Comparison of ENCODE assay signal across 11 mouse cellular contexts in the genomic region with DNA sequence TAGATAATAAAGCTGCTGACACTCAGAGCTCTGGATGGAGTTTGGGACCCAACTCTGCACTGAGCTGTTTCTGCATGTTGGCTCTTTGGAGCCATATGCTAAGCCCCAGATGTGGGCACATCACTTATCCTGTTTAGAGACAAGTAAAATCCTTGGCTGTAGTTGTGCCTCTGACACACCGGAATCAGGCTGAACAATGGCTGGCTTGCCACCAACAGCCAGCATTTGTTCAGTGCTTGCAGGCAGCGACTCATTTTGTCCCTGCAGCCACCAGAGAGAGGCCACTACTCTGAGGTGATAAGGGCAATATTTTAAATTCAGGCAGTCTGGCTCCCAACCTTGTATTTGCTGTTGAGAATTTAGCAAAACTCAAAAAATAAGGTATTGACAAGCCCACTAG. TPM values are rescaled to one million over a fixed set of nuclear protein-coding genes. Genes with fewer than 3 reads are reported as not detected.
DNase-seq lines count a peak whose midpoint lies in the region; ATAC-seq lines count a peak whose summit lies in the region.
"Had no signal": no experiment of that assay in that cellular context is flagged by ENCODE, and none has a peak within 500 bp of the region (broad histone marks: within the 10 kb centered on the region; RNA-seq: fewer than 3 reads in every experiment).

No protein-coding gene starts in this region.

- no peak overlapping the region for H3K4me2 ChIP-seq in heart, embryonic 12.5 days
- H3K4me2 ChIP-seq in heart, embryonic 15.5 days = no peak overlapping the region
- no peak overlapping the region for H3K4me2 ChIP-seq in kidney, embryonic 16.5 days (replicated peaks; ENCODE audit: low read depth, low read length)
- H3K4me2 ChIP-seq: hindbrain, embryonic 14.5 days had no signal

- H3K9ac ChIP-seq in heart, embryonic 12.5 days = no peak overlapping the region
- H3K9ac ChIP-seq in heart, embryonic 15.5 days = no peak overlapping the region
- H3K9ac ChIP-seq in kidney, embryonic 16.5 days (replicated peaks; ENCODE audit: low read length) = no peak overlapping the region
- H3K9ac ChIP-seq: hindbrain, embryonic 14.5 days had no signal

- no peaks in the 10 kb centered on the region for H3K36me3 ChIP-seq in heart, embryonic 12.5 days
- no peaks in the 10 kb centered on the region for H3K36me3 ChIP-seq in heart, embryonic 15.5 days
- H3K36me3 ChIP-seq in kidney, embryonic 16.5 days (ENCODE audit: insufficient read depth, low read length) = no peaks in the 10 kb centered on the region

- no peak for ATAC-seq in heart, embryonic 12.5 days (ENCODE audit: insufficient number of reproducible peaks, low FRiP score)
- no peak for ATAC-seq in heart, embryonic 15.5 days (replicated peaks; ENCODE audit: insufficient number of reproducible peaks, insufficient read depth, low FRiP score, low read depth)
- no peak for ATAC-seq in kidney, embryonic 16.5 days (ENCODE audit: low FRiP score, low TSS enrichment)
- ATAC-seq in erythroid progenitor cell, adult 5-6 weeks (replicated peaks; ENCODE audit: low FRiP score, poor library complexity, severe bottlenecking) = no peak

- peaks cover 2% of the 10 kb centered on the region for H3K4me1 ChIP-seq in heart, embryonic 12.5 days (replicated peaks)
- peaks cover 13% of the 10 kb centered on the region for H3K4me1 ChIP-seq in heart, embryonic 15.5 days (replicated peaks)
- H3K4me1 ChIP-seq in kidney, embryonic 16.5 days (ENCODE audit: insufficient read depth, low read length) = no peaks in the 10 kb centered on the region; the same call in 1 of the 2 replicates

- peak; percentile 67 to 84 for DNase-seq in heart, adult 18-20 months
- peak; percentile 79 for DNase-seq in lung, postnatal 10 days
- no peak for DNase-seq in ovary, adult 18-20 months (ENCODE audit: low spot score)
- DNase-seq in gastrocnemius, postnatal 10 days = no peak
- DNase-seq: cerebellum, postnatal 25 days had no signal

- no peaks in the 10 kb centered on the region for H3K9me3 ChIP-seq in heart, embryonic 12.5 days (replicated peaks)
- no peaks in the 10 kb centered on the region for H3K9me3 ChIP-seq in heart, embryonic 15.5 days (replicated peaks)
- H3K9me3 ChIP-seq in kidney, embryonic 16.5 days (ENCODE audit: low read length) = no peaks in the 10 kb centered on the region
- H3K9me3 ChIP-seq: megakaryocyte, embryonic 14.5 days had no signal

- no peak overlapping the region for H3K4me3 ChIP-seq in heart, embryonic 12.5 days
- H3K4me3 ChIP-seq in heart, embryonic 15.5 days = no peak overlapping the region
- H3K4me3 ChIP-seq in kidney, embryonic 16.5 days (ENCODE audit: low read length) = no peak overlapping the region
- H3K4me3 ChIP-seq: megakaryocyte, embryonic 14.5 days had no signal

- no peak overlapping the region for H3K27ac ChIP-seq in heart, embryonic 12.5 days (ENCODE audit: poor library complexity, severe bottlenecking)
- H3K27ac ChIP-seq in heart, embryonic 15.5 days = peak overlapping the region; percentile 41; the same call in 1 of the 2 replicates
- H3K27ac ChIP-seq in kidney, embryonic 16.5 days (ENCODE audit: low read length) = peak overlapping the region; percentile 39; the same call in 1 of the 2 replicates
- H3K27ac ChIP-seq: hindbrain, embryonic 14.5 days had no signal

- H3K27me3 ChIP-seq in heart, embryonic 12.5 days (replicated peaks) = no peaks in the 10 kb centered on the region
- H3K27me3 ChIP-seq in heart, embryonic 15.5 days = no peaks in the 10 kb centered on the region
- no peaks in the 10 kb centered on the region for H3K27me3 ChIP-seq in kidney, embryonic 16.5 days (ENCODE audit: insufficient read depth, low read length)

- WGBS in heart, embryonic 12.5 days = 45% methylated on average over 2 of the region's 2 CpGs
- 44% methylated on average over 2 of the region's 2 CpGs for WGBS in heart, embryonic 15.5 days
- 63% methylated on average over 2 of the region's 2 CpGs for WGBS in kidney, embryonic 16.5 days

RNA-seq across cellular contexts. Expression of a gene that starts 58.2 kb away (rescaled TPM):
- 10 to 100 TPM; 14.3 to 16.4 TPM for total RNA-seq in heart, adult 18-20 months (2021)
- polyA plus RNA-seq in heart, embryonic 12.5 days (2016; fragmentation: Nextera tagmentation; extraction: Ambion mirVana) = 23.5 and 23.6 TPM in 2 replicates
- polyA plus RNA-seq in heart, embryonic 15.5 days (2015; fragmentation: Nextera tagmentation; extraction: Ambion mirVana) = 21.3 and 22.6 TPM in 2 replicates
- 23.1 and 24.3 TPM in 2 replicates for polyA plus RNA-seq in kidney, embryonic 16.5 days (2015; fragmentation: Nextera tagmentation; extraction: Ambion mirVana)
- 1.7 and 2.5 TPM in 2 replicates for total RNA-seq in erythroid progenitor cell, adult 5-6 weeks (2015; ENCODE audit: low replicate concordance)
- total RNA-seq in erythroid progenitor cell, adult 5-6 weeks (2017; ENCODE audit: low replicate concordance) = 1.8 and 3.6 TPM in 2 replicates
- 10 to 100 TPM in 1 of 2 experiments, 1 to 10 TPM in 1; 9.6 to 11.7 TPM for total RNA-seq in gastrocnemius, postnatal 10 days (2021)

Comparison
In these comparisons a context has a peak if more than half of its experiments do, and no peak if none do; other contexts are left out.
1. DNase-seq: peak in heart, adult 18-20 months (2 of 2) and lung, postnatal 10 days (single experiment); none in ovary, adult 18-20 months (single experiment) and gastrocnemius, postnatal 10 days (single experiment).